Mouse (Mus musculus): ENCODE results near the gene Cdh13. TPM values are rescaled to one million over a fixed set of nuclear protein-coding genes. Genes with fewer than 3 reads are reported as not detected.

Cdh13 gene
- polyA plus RNA-seq, 1 experiment from 2014 or later: 3.5 TPM

- H3K4me1 ChIP-seq: no peaks in the 10 kb centered on the region
- no peak overlapping the region for H3K27ac ChIP-seq
- no peak overlapping the region for H3K9ac ChIP-seq
- no peaks in the 10 kb centered on the region for H3K27me3 ChIP-seq
- H3K4me3 ChIP-seq: no peak overlapping the region
- WGBS: 66% methylated on average over 3 of the region's 3 CpGs
- no peak for ATAC-seq (ENCODE audit: borderline replicate concordance, extremely low read depth, low FRiP score, low TSS enrichment)
- H3K36me3 ChIP-seq: no peaks in the 10 kb centered on the region
- no peak overlapping the region for H3K4me2 ChIP-seq
- H3K9me3 ChIP-seq: 0 out of 2 replicates have a peak, but pooled peaks cover 5% of the 10 kb centered on the region
Observed at GRCm38 (mm10) chr8:118797127-118797526, 513.6 kb downstream of the Cdh13 start.

- Histone ChIP-seq H3K27ac (no peak overlapping the region), H3K4me3 (no peak overlapping the region), H3K4me1 (no peaks in the 10 kb centered on the region), H3K4me2 (no peak overlapping the region), H3K36me3 (no peaks in the 10 kb centered on the region), H3K9ac (no peak overlapping the region), H3K27me3 (no peaks in the 10 kb centered on the region), H3K9me3 (0 out of 2 replicates have a peak, but pooled peaks cover 5% of the 10 kb centered on the region)
- ATAC-seq (ENCODE audit: borderline replicate concordance, extremely low read depth, low FRiP score, low TSS enrichment): no peak
- WGBS: 85% methylated on average over 4 of the region's 4 CpGs
Observed at GRCm38 (mm10) chr8:118803168-118803567, 519.6 kb downstream of the Cdh13 start.

- Histone ChIP-seq H3K4me2 (no peak overlapping the region), H3K27me3 (no peaks in the 10 kb centered on the region), H3K36me3 (no peaks in the 10 kb centered on the region), H3K9ac (no peak overlapping the region), H3K9me3 (no peaks in the 10 kb centered on the region), H3K27ac (no peak overlapping the region), H3K4me1 (no peaks in the 10 kb centered on the region), H3K4me3 (no peak overlapping the region)
- WGBS: 62% methylated on average over 6 of the region's 6 CpGs
- ATAC-seq (ENCODE audit: borderline replicate concordance, extremely low read depth, low FRiP score, low TSS enrichment): no peak
Observed at GRCm38 (mm10) chr8:118809660-118810059, 526.1 kb downstream of the Cdh13 start.

- H3K4me2 ChIP-seq: no peak overlapping the region
- no peak overlapping the region for H3K9ac ChIP-seq
- H3K4me3 ChIP-seq: no peak overlapping the region
- no peaks in the 10 kb centered on the region for H3K36me3 ChIP-seq
- no peaks in the 10 kb centered on the region for H3K9me3 ChIP-seq
- ATAC-seq (ENCODE audit: borderline replicate concordance, extremely low read depth, low FRiP score, low TSS enrichment): no peak
- no peaks in the 10 kb centered on the region for H3K4me1 ChIP-seq
- H3K27ac ChIP-seq: no peak overlapping the region
- H3K27me3 ChIP-seq: no peaks in the 10 kb centered on the region
- WGBS: 64% methylated on average over 10 of the region's 10 CpGs
Observed at GRCm38 (mm10) chr8:118815055-118815454, 531.5 kb downstream of the Cdh13 start.

- no peak for ATAC-seq (ENCODE audit: borderline replicate concordance, extremely low read depth, low FRiP score, low TSS enrichment)
Observed at GRCm38 (mm10) chr8:118826761-118827160, 543.2 kb downstream of the Cdh13 start.

GRCm38 (mm10) chr8:118827726-118828125, 544.2 kb downstream of the Cdh13 start:
- Histone ChIP-seq H3K4me3 (no peak overlapping the region), H3K27ac (no peak overlapping the region), H3K9ac (no peak overlapping the region), H3K4me2 (no peak overlapping the region), H3K27me3 (no peaks in the 10 kb centered on the region), H3K4me1 (no peaks in the 10 kb centered on the region), H3K36me3 (no peaks in the 10 kb centered on the region), H3K9me3 (no peaks in the 10 kb centered on the region)
- WGBS: 86% methylated on average over 6 of the region's 6 CpGs
- no peak for ATAC-seq (ENCODE audit: borderline replicate concordance, extremely low read depth, low FRiP score, low TSS enrichment)

More at GRCm38 (mm10) chr8:118826761-118827160, 543.2 kb downstream of the Cdh13 start:
- WGBS: 75% methylated on average over 4 of the region's 4 CpGs
- Histone ChIP-seq H3K4me3 (no peak overlapping the region), H3K36me3 (no peaks in the 10 kb centered on the region), H3K27ac (no peak overlapping the region), H3K4me2 (no peak overlapping the region), H3K9me3 (no peaks in the 10 kb centered on the region), H3K27me3 (no peaks in the 10 kb centered on the region), H3K9ac (no peak overlapping the region), H3K4me1 (no peaks in the 10 kb centered on the region)

- H3K27me3 ChIP-seq: no peaks in the 10 kb centered on the region
- WGBS: 57% methylated on average over 4 of the region's 5 CpGs
- no peaks in the 10 kb centered on the region for H3K9me3 ChIP-seq
- H3K27ac ChIP-seq: no peak overlapping the region
- no peaks in the 10 kb centered on the region for H3K4me1 ChIP-seq
- H3K4me2 ChIP-seq: no peak overlapping the region
- no peak for ATAC-seq (ENCODE audit: borderline replicate concordance, extremely low read depth, low FRiP score, low TSS enrichment)
- H3K4me3 ChIP-seq: no peak overlapping the region
- H3K36me3 ChIP-seq: no peaks in the 10 kb centered on the region
- H3K9ac ChIP-seq: no peak overlapping the region
Observed at GRCm38 (mm10) chr8:118830291-118830690, 546.8 kb downstream of the Cdh13 start.

- no peak for ATAC-seq (ENCODE audit: borderline replicate concordance, extremely low read depth, low FRiP score, low TSS enrichment)
- H3K27me3 ChIP-seq: no peaks in the 10 kb centered on the region
- H3K27ac ChIP-seq: no peak overlapping the region
- H3K4me3 ChIP-seq: no peak overlapping the region
- no peak overlapping the region for H3K4me2 ChIP-seq
- H3K4me1 ChIP-seq: no peaks in the 10 kb centered on the region
- H3K9ac ChIP-seq: no peak overlapping the region
- H3K36me3 ChIP-seq: no peaks in the 10 kb centered on the region
- no peaks in the 10 kb centered on the region for H3K9me3 ChIP-seq
- WGBS: 72% methylated on average over 10 of the region's 10 CpGs
Observed at GRCm38 (mm10) chr8:118831026-118831425, 547.5 kb downstream of the Cdh13 start.

- no peak for ATAC-seq (ENCODE audit: borderline replicate concordance, extremely low read depth, low FRiP score, low TSS enrichment)
- Histone ChIP-seq H3K4me2 (no peak overlapping the region), H3K9me3 (no peaks in the 10 kb centered on the region), H3K4me3 (no peak overlapping the region), H3K27ac (no peak overlapping the region), H3K27me3 (no peaks in the 10 kb centered on the region), H3K36me3 (no peaks in the 10 kb centered on the region), H3K4me1 (no peaks in the 10 kb centered on the region), H3K9ac (no peak overlapping the region)
- WGBS: 68% methylated on average over 2 of the region's 2 CpGs
Observed at GRCm38 (mm10) chr8:118838801-118839200, 555.3 kb downstream of the Cdh13 start.

GRCm38 (mm10) chr8:118845690-118846089, 562.2 kb downstream of the Cdh13 start:
- no peaks in the 10 kb centered on the region for H3K36me3 ChIP-seq
- no peaks in the 10 kb centered on the region for H3K4me1 ChIP-seq
- H3K27me3 ChIP-seq: no peaks in the 10 kb centered on the region
- no peak for ATAC-seq (ENCODE audit: borderline replicate concordance, extremely low read depth, low FRiP score, low TSS enrichment)
- no peak overlapping the region for H3K4me2 ChIP-seq
- H3K9ac ChIP-seq: no peak overlapping the region
- H3K27ac ChIP-seq: no peak overlapping the region
- H3K9me3 ChIP-seq: no peaks in the 10 kb centered on the region
- H3K4me3 ChIP-seq: no peak overlapping the region

GRCm38 (mm10) chr8:118848021-118848420, 564.5 kb downstream of the Cdh13 start:
- Histone ChIP-seq H3K36me3 (no peaks in the 10 kb centered on the region), H3K9me3 (no peaks in the 10 kb centered on the region), H3K4me3 (no peak overlapping the region), H3K27me3 (no peaks in the 10 kb centered on the region), H3K4me2 (no peak overlapping the region), H3K9ac (no peak overlapping the region), H3K4me1 (no peaks in the 10 kb centered on the region), H3K27ac (no peak overlapping the region)
- ATAC-seq (ENCODE audit: borderline replicate concordance, extremely low read depth, low FRiP score, low TSS enrichment): no peak
- WGBS: 42% methylated on average over 5 of the region's 5 CpGs

GRCm38 (mm10) chr8:118849515-118849914, 566.0 kb downstream of the Cdh13 start:
- H3K9ac ChIP-seq: no peak overlapping the region
- H3K36me3 ChIP-seq: no peaks in the 10 kb centered on the region
- no peak for ATAC-seq (ENCODE audit: borderline replicate concordance, extremely low read depth, low FRiP score, low TSS enrichment)
- WGBS: 61% methylated on average over 3 of the region's 3 CpGs
- no peak overlapping the region for H3K4me2 ChIP-seq
- no peaks in the 10 kb centered on the region for H3K9me3 ChIP-seq
- H3K4me3 ChIP-seq: no peak overlapping the region
- no peaks in the 10 kb centered on the region for H3K27me3 ChIP-seq
- H3K27ac ChIP-seq: no peak overlapping the region
- no peaks in the 10 kb centered on the region for H3K4me1 ChIP-seq

- Histone ChIP-seq H3K36me3 (no peaks in the 10 kb centered on the region), H3K4me3 (no peak overlapping the region), H3K9ac (no peak overlapping the region), H3K27me3 (no peaks in the 10 kb centered on the region), H3K4me1 (no peaks in the 10 kb centered on the region), H3K4me2 (no peak overlapping the region), H3K27ac (no peak overlapping the region), H3K9me3 (no peaks in the 10 kb centered on the region)
- ATAC-seq (ENCODE audit: borderline replicate concordance, extremely low read depth, low FRiP score, low TSS enrichment): no peak
- WGBS: 14% methylated on average over 6 of the region's 6 CpGs
Observed at GRCm38 (mm10) chr8:118850381-118850780, 566.8 kb downstream of the Cdh13 start.

Measured in lung, embryonic 15.5 days (tissue).